Mouse (Mus musculus) stomach, embryonic 14.5 days (tissue): Measurements from ENCODE around the gene Tmem267. TPM values are rescaled to one million over a fixed set of nuclear protein-coding genes. Genes with fewer than 3 reads are reported as not detected.
A peak's percentile ranks its signal among the peaks of the same experiment; 100 is the strongest.
"Not testable (repeated sequence)": the region's sequence is repeated elsewhere in the genome, so short reads cannot be mapped to it uniquely, and the experiment has no call there.

Experiments used
- ATAC-seq: fragments of 200-750 bp; cut with Nextera tagmentation; 2 replicates; pipeline ENCODE4 v1.8.0; 2017; ENCODE audit warnings: low read depth, moderate TSS enrichment; ENCODE audit not compliant: insufficient number of reproducible peaks, insufficient read depth, low FRiP score
- H3K27ac ChIP-seq: fragments of 300-500 bp; sonication (generic); 2 replicates; pipeline ENCODE4 v1.5.1; 2014; ENCODE audit warnings: mild to moderate bottlenecking, low read length, moderate library complexity, mixed read lengths
- H3K27me3 ChIP-seq: fragments of 300-500 bp; sonication (generic); 2 replicates; pipeline ENCODE4 v1.6.1; 2014; ENCODE audit warnings: low read length, control low read depth, mixed read lengths; ENCODE audit not compliant: control insufficient read depth, insufficient read depth
- H3K36me3 ChIP-seq: fragments of 300-500 bp; sonication (generic); 2 replicates; pipeline ENCODE4 v1.6.1; 2014; ENCODE audit warnings: mild to moderate bottlenecking, control low read depth, low read length, moderate library complexity, mixed read lengths; ENCODE audit not compliant: control insufficient read depth, insufficient read depth
- H3K4me1 ChIP-seq: fragments of 300-500 bp; sonication (generic); 2 replicates; pipeline ENCODE4 v1.6.1; 2014; ENCODE audit warnings: low read length, control low read depth, mixed read lengths; ENCODE audit not compliant: control insufficient read depth, insufficient read depth
- H3K4me2 ChIP-seq: fragments of 300-500 bp; sonication (generic); replicated peaks from 2 replicates; pipeline ENCODE4 v1.6.1; 2014; ENCODE audit warnings: low read depth, low read length, control low read depth
- H3K4me3 ChIP-seq: fragments of 300-500 bp; sonication (generic); 2 replicates; pipeline ENCODE4 v1.5.1; 2014; ENCODE audit warnings: low read depth, low read length, control low read depth
- H3K9ac ChIP-seq: fragments of 300-500 bp; sonication (generic); replicated peaks from 2 replicates; pipeline ENCODE4 v1.6.1; 2014; ENCODE audit warnings: low read depth, mild to moderate bottlenecking, control low read depth, low read length, moderate library complexity, mixed read lengths
- H3K9me3 ChIP-seq: fragments of 300-500 bp; sonication (generic); 2 replicates; pipeline ENCODE4 v1.6.1; 2016; ENCODE audit warnings: low read depth, low read length, control low read depth; ENCODE audit not compliant: control insufficient read depth
- WGBS: fragments of 180-500 bp; shearing (Covaris S2); extraction: QIAGEN DNeasy Blood & Tissue Kit; methylation state at CpG from one replicate; pipeline ENCODE4 v1.1.7; 2014; 5-methylcytosine and 5-hydroxymethylcytosine counted together
- polyA plus RNA-seq: library from polyadenylated mRNA; unstranded; fragments of >200 nt; fragmentation: Nextera tagmentation; extraction: Ambion mirVana; gene quantifications from 2 replicates; pipeline ENCODE4 v1.2.1, GENCODE M21; 2014

Tmem267 gene
- polyA plus RNA-seq, 1 experiment from 2014 or later = 1.2 TPM

GRCm38 (mm10) chr13:119477789-119478188, 10.1 kb upstream of the Tmem267 start:
- no peak overlapping the region for H3K4me3 ChIP-seq
- peaks cover 55% of the 10 kb centered on the region for H3K36me3 ChIP-seq
- H3K9me3 ChIP-seq = no peaks in the 10 kb centered on the region
- ATAC-seq = no peak
- no peaks in the 10 kb centered on the region for H3K27me3 ChIP-seq
- no peaks in the 10 kb centered on the region for H3K4me1 ChIP-seq
- H3K27ac ChIP-seq = no peak overlapping the region
- 86% methylated on average over 2 of the region's 2 CpGs for WGBS
- no peak overlapping the region for H3K4me2 ChIP-seq
- H3K9ac ChIP-seq = no peak overlapping the region

GRCm38 (mm10) chr13:119487354-119487753, 485 bp upstream of the Tmem267 start:
- no peak for ATAC-seq
- no peak overlapping the region for H3K27ac ChIP-seq
- H3K9me3 ChIP-seq = peaks cover 4% of the 10 kb centered on the region; the same call in 1 of the 2 replicates
- no peak overlapping the region for H3K4me3 ChIP-seq
- peaks cover 11% of the 10 kb centered on the region; the same call in 1 of the 2 replicates for H3K36me3 ChIP-seq
- H3K4me2 ChIP-seq = peak overlapping the region; percentile 38
- no peaks in the 10 kb centered on the region for H3K27me3 ChIP-seq
- no peak overlapping the region for H3K9ac ChIP-seq
- H3K4me1 ChIP-seq = no peaks in the 10 kb centered on the region
- WGBS = 52% methylated on average over 7 of the region's 7 CpGs

GRCm38 (mm10) chr13:119492083-119492482, 4.2 kb downstream of the Tmem267 start:
- not testable (repeated sequence) for H3K36me3 ChIP-seq, H3K27me3 ChIP-seq, H3K27ac ChIP-seq, H3K9me3 ChIP-seq, H3K4me1 ChIP-seq, H3K9ac ChIP-seq, H3K4me2 ChIP-seq, H3K4me3 ChIP-seq, ATAC-seq
- 92% methylated on average over 10 of the region's 10 CpGs for WGBS

- not testable (repeated sequence) for H3K4me2 ChIP-seq, H3K4me3 ChIP-seq, H3K27me3 ChIP-seq, H3K4me1 ChIP-seq, H3K36me3 ChIP-seq, H3K9me3 ChIP-seq, H3K27ac ChIP-seq, H3K9ac ChIP-seq
- ATAC-seq = peak; percentile 15; the same call in 1 of the 2 replicates
- WGBS = 94% methylated on average over 9 of the region's 22 CpGs
Observed at GRCm38 (mm10) chr13:119494938-119495337, 7.1 kb downstream of the Tmem267 start.

- H3K27ac ChIP-seq, H3K4me2 ChIP-seq, H3K36me3 ChIP-seq, H3K9ac ChIP-seq, H3K4me3 ChIP-seq, H3K4me1 ChIP-seq, H3K27me3 ChIP-seq: not testable (repeated sequence)
- H3K9me3 ChIP-seq = peaks cover 19% of the 10 kb centered on the region
- ATAC-seq = peak; percentile 92
- 71% methylated on average over 14 of the region's 16 CpGs for WGBS
Observed at GRCm38 (mm10) chr13:119596321-119597211, 108.7 kb downstream of the Tmem267 start.

GRCm38 (mm10) chr13:119598466-119598865, 110.6 kb downstream of the Tmem267 start:
- H3K27me3 ChIP-seq, H3K9ac ChIP-seq, H3K4me3 ChIP-seq, H3K4me1 ChIP-seq, ATAC-seq, H3K36me3 ChIP-seq, H3K27ac ChIP-seq, H3K4me2 ChIP-seq: not testable (repeated sequence)
- peaks cover 19% of the 10 kb centered on the region for H3K9me3 ChIP-seq

GRCm38 (mm10) chr13:119599066-119599465, 111.2 kb downstream of the Tmem267 start:
- WGBS = 77% methylated on average over 12 of the region's 12 CpGs
- ATAC-seq, H3K4me2 ChIP-seq, H3K9ac ChIP-seq, H3K36me3 ChIP-seq, H3K27ac ChIP-seq, H3K4me1 ChIP-seq, H3K27me3 ChIP-seq, H3K4me3 ChIP-seq: not testable (repeated sequence)
- H3K9me3 ChIP-seq = peaks cover 22% of the 10 kb centered on the region

- not testable (repeated sequence) for H3K4me1 ChIP-seq, H3K27me3 ChIP-seq, H3K27ac ChIP-seq, H3K36me3 ChIP-seq, H3K4me3 ChIP-seq, H3K9ac ChIP-seq, H3K4me2 ChIP-seq, ATAC-seq
- peaks cover 22% of the 10 kb centered on the region for H3K9me3 ChIP-seq
- WGBS = 77% methylated on average over 2 of the region's 2 CpGs
Observed at GRCm38 (mm10) chr13:119599498-119599897, 111.7 kb downstream of the Tmem267 start.

- not testable (repeated sequence) for H3K36me3 ChIP-seq, H3K4me2 ChIP-seq, H3K4me3 ChIP-seq, ATAC-seq, H3K9ac ChIP-seq, H3K27me3 ChIP-seq, H3K4me1 ChIP-seq, H3K27ac ChIP-seq
- H3K9me3 ChIP-seq = peaks cover 22% of the 10 kb centered on the region
Observed at GRCm38 (mm10) chr13:119600166-119600565, 112.3 kb downstream of the Tmem267 start.
